Mouse (Mus musculus): ENCODE measurements around the gene Arhgap30. TPM values are rescaled to one million over a fixed set of nuclear protein-coding genes. Genes with fewer than 3 reads are reported as not detected.
A peak's percentile ranks its signal among the peaks of the same experiment; 100 is the strongest.

The Arhgap30 gene
- polyA plus RNA-seq, 1 experiment from 2014 or later, result 0.91 TPM

GRCm38 (mm10) chr1:171360656-171361055 is 28.1 kb upstream of the Arhgap30 start, which contains the start of gene Klhdc9:
Gene Klhdc9 (minus strand): TSS chr1:171360798.
- Histone ChIP-seq H3K27me3 (ENCODE audit: insufficient read depth, low read length) (no peaks in the 10 kb centered on the region), H3K36me3 (ENCODE audit: insufficient read depth) (peaks cover 31% of the 10 kb centered on the region), H3K4me2 (peak within 1 kb of the TSS; percentile 70), H3K9ac (peak within 1 kb of the TSS; percentile 51), H3K4me3 (ENCODE audit: low read depth, low read length) (peak within 1 kb of the TSS; percentile 41), H3K27ac (ENCODE audit: low read depth) (peak within 1 kb of the TSS; percentile 22; the same call in 1 of the 2 replicates), H3K4me1 (ENCODE audit: insufficient read depth) (no peaks in the 10 kb centered on the region), H3K9me3 (ENCODE audit: low read depth, low read length) (0 out of 2 replicates have a peak, but pooled peaks cover 2% of the 10 kb centered on the region)
- ATAC-seq (ENCODE audit: insufficient read depth) (peak; percentile 94), DNase-seq (peak; percentile 97)
- TF ChIP-seq CTCF (IDR thresholded peaks at IDR 0.05; ENCODE audit: low read depth), result no peak
- under 1% methylated on average over 21 of the region's 21 CpGs for WGBS

GRCm38 (mm10) chr1:171361106-171362103 is 27.3 kb upstream of the Arhgap30 start:
- peak overlapping the region; percentile 70 for H3K4me2 ChIP-seq
- H3K9ac ChIP-seq, result peak overlapping the region; percentile 51
- H3K27me3 ChIP-seq (ENCODE audit: insufficient read depth, low read length), result no peaks in the 10 kb centered on the region
- no peaks in the 10 kb centered on the region for H3K4me1 ChIP-seq (ENCODE audit: insufficient read depth)
- 0 out of 2 replicates have a peak, but pooled peaks cover 2% of the 10 kb centered on the region for H3K9me3 ChIP-seq (ENCODE audit: low read depth, low read length)
- TF ChIP-seq CTCF (IDR thresholded peaks at IDR 0.05; ENCODE audit: low read depth), result peak; percentile 87
- DNase-seq (peak; percentile 91), ATAC-seq (ENCODE audit: insufficient read depth) (peak; percentile 70)
- 32% methylated on average over 16 of the region's 16 CpGs for WGBS
- peak overlapping the region; percentile 41 for H3K4me3 ChIP-seq (ENCODE audit: low read depth, low read length)
- peaks cover 31% of the 10 kb centered on the region for H3K36me3 ChIP-seq (ENCODE audit: insufficient read depth)
- no peak overlapping the region for H3K27ac ChIP-seq (ENCODE audit: low read depth)

GRCm38 (mm10) chr1:171365934-171366333 is 22.8 kb upstream of the Arhgap30 start:
- H3K4me2 ChIP-seq, result no peak overlapping the region
- H3K9ac ChIP-seq, result no peak overlapping the region
- H3K27ac ChIP-seq (ENCODE audit: low read depth), result no peak overlapping the region
- DNase-seq (no peak), ATAC-seq (ENCODE audit: insufficient read depth) (no peak)
- no peak for TF ChIP-seq CTCF (IDR thresholded peaks at IDR 0.05; ENCODE audit: low read depth)
- no peaks in the 10 kb centered on the region for H3K36me3 ChIP-seq (ENCODE audit: insufficient read depth)
- 57% methylated on average over 7 of the region's 7 CpGs for WGBS
- no peak overlapping the region for H3K4me3 ChIP-seq (ENCODE audit: low read depth, low read length)
- no peaks in the 10 kb centered on the region for H3K9me3 ChIP-seq (ENCODE audit: low read depth, low read length)
- no peaks in the 10 kb centered on the region for H3K4me1 ChIP-seq (ENCODE audit: insufficient read depth)
- no peaks in the 10 kb centered on the region for H3K27me3 ChIP-seq (ENCODE audit: insufficient read depth, low read length)

GRCm38 (mm10) chr1:171369845-171370556 is 18.8 kb upstream of the Arhgap30 start, which contains the start of gene Nectin4:
Gene Nectin4 (plus strand): TSS chr1:171370099.
- Histone ChIP-seq H3K9me3 (ENCODE audit: low read depth, low read length) (no peaks in the 10 kb centered on the region), H3K4me1 (ENCODE audit: insufficient read depth) (no peaks in the 10 kb centered on the region), H3K27ac (ENCODE audit: low read depth) (no peak within 1 kb of the TSS; the same call in 1 of the 2 replicates), H3K4me2 (peak within 1 kb of the TSS; percentile 51), H3K4me3 (ENCODE audit: low read depth, low read length) (peak within 1 kb of the TSS; percentile 8; the same call in 1 of the 2 replicates), H3K27me3 (ENCODE audit: insufficient read depth, low read length) (no peaks in the 10 kb centered on the region), H3K9ac (peak within 1 kb of the TSS; percentile 26; the same call in 1 of the 2 replicates), H3K36me3 (ENCODE audit: insufficient read depth) (no peaks in the 10 kb centered on the region)
- ATAC-seq (ENCODE audit: insufficient read depth) (peak; percentile 66; the same call in 1 of the 2 replicates), DNase-seq (peak; percentile 73)
- WGBS, result 27% methylated on average over 20 of the region's 20 CpGs
- peak; percentile 8; the same call in 1 of the 2 replicates for TF ChIP-seq CTCF (IDR thresholded peaks at IDR 0.05; ENCODE audit: low read depth)

GRCm38 (mm10) chr1:171372880-171373279 is 15.9 kb upstream of the Arhgap30 start:
- H3K9me3 ChIP-seq (ENCODE audit: low read depth, low read length), result no peaks in the 10 kb centered on the region
- no peak overlapping the region for H3K9ac ChIP-seq
- H3K4me3 ChIP-seq (ENCODE audit: low read depth, low read length), result no peak overlapping the region
- ATAC-seq (ENCODE audit: insufficient read depth) (no peak), DNase-seq (no peak)
- no peaks in the 10 kb centered on the region for H3K27me3 ChIP-seq (ENCODE audit: insufficient read depth, low read length)
- no peak overlapping the region for H3K4me2 ChIP-seq
- H3K36me3 ChIP-seq (ENCODE audit: insufficient read depth), result no peaks in the 10 kb centered on the region
- no peaks in the 10 kb centered on the region for H3K4me1 ChIP-seq (ENCODE audit: insufficient read depth)
- H3K27ac ChIP-seq (ENCODE audit: low read depth), result no peak overlapping the region
- 67% methylated on average over 3 of the region's 3 CpGs for WGBS
- no peak for TF ChIP-seq CTCF (IDR thresholded peaks at IDR 0.05; ENCODE audit: low read depth)

- ATAC-seq (ENCODE audit: insufficient read depth) (no peak), DNase-seq (no peak)
- Histone ChIP-seq H3K9ac (no peak overlapping the region), H3K4me1 (ENCODE audit: insufficient read depth) (no peaks in the 10 kb centered on the region), H3K4me2 (no peak overlapping the region), H3K9me3 (ENCODE audit: low read depth, low read length) (no peaks in the 10 kb centered on the region), H3K27me3 (ENCODE audit: insufficient read depth, low read length) (no peaks in the 10 kb centered on the region), H3K36me3 (ENCODE audit: insufficient read depth) (no peaks in the 10 kb centered on the region), H3K27ac (ENCODE audit: low read depth) (no peak overlapping the region), H3K4me3 (ENCODE audit: low read depth, low read length) (no peak overlapping the region)
- 8% methylated on average over 4 of the region's 4 CpGs for WGBS
- TF ChIP-seq CTCF (IDR thresholded peaks at IDR 0.05; ENCODE audit: low read depth), result no peak
Observed at GRCm38 (mm10) chr1:171373946-171374345, 14.8 kb upstream of the Arhgap30 start.

Data from lung, embryonic 14.5 days (tissue).